Mouse (Mus musculus): ENCODE measurements around the gene 1700029P11Rik.

GRCm38 (mm10) chr15:81936679-81937078 is 43.7 kb upstream of the 1700029P11Rik start, which contains the start of gene Csdc2:
- TF ChIP-seq CTCF (IDR thresholded peaks at IDR 0.05; ENCODE audit: low read depth) (peak; percentile 49), EP300 (optimal IDR thresholded peaks at IDR 0.05) (no peak)

Measured in stomach, postnatal 0 days (tissue).